Mouse (Mus musculus) forebrain, embryonic 10.5 days (tissue): ENCODE data around the gene Ccdc157. TPM values are rescaled to one million over a fixed set of nuclear protein-coding genes. Genes with fewer than 3 reads are reported as not detected.
A peak's percentile ranks its signal among the peaks of the same experiment; 100 is the strongest.

Source experiments
- microRNA-seq: library from miRNA; unstranded; fragments of <30 nt; microRNA quantifications from one replicate; pipeline ENCODE4, GENCODE M21; 2017
- polyA plus RNA-seq: library from polyadenylated mRNA; unstranded; fragments of >200 nt; fragmentation: Nextera tagmentation; extraction: Ambion mirVana; gene quantifications from 2 replicates; pipeline ENCODE4 v1.2.1, GENCODE M21; 2016

Ccdc157 gene
- polyA plus RNA-seq, 1 experiment from 2014 or later = 7.8 TPM

Small RNAs within 50 kb of the gene (microRNA-seq; reads per million reads assigned to microRNA genes)
- 5.4 reads per million, percentile 13 among the genes with 10 or more reads in this experiment for gene Mir3060

Other genes starting within 250 kb of the Ccdc157 start
- 4.8 and 5.1 TPM in 2 replicates for gene Slc35e4, start 245.6 kb downstream of the Ccdc157 start, polyA plus RNA-seq
- gene Tcn2, start 228.1 kb downstream of the Ccdc157 start, polyA plus RNA-seq = 19.4 and 21.1 TPM in 2 replicates
- gene Pes1, start 196.3 kb downstream of the Ccdc157 start, polyA plus RNA-seq = 116 and 118 TPM in 2 replicates
- gene 4930556J24Rik, start 183.5 kb downstream of the Ccdc157 start, polyA plus RNA-seq = 0.36 TPM in 2 replicates
- 0.16 and 0.17 TPM in 2 replicates for gene Gal3st1, start 176.7 kb downstream of the Ccdc157 start, polyA plus RNA-seq
- not detected in 2 replicates for gene Sec14l4, start 128.8 kb downstream of the Ccdc157 start, polyA plus RNA-seq
- not detected in 2 replicates for gene Sec14l3, start 95.5 kb downstream of the Ccdc157 start, polyA plus RNA-seq
- gene Mtfp1, start 64.8 kb downstream of the Ccdc157 start, polyA plus RNA-seq = 13.7 and 14.4 TPM in 2 replicates
- gene Sec14l2, start 36.9 kb downstream of the Ccdc157 start, polyA plus RNA-seq = 3.0 and 3.5 TPM in 2 replicates
- gene Rnf215, start 25.1 kb downstream of the Ccdc157 start, polyA plus RNA-seq = 19.1 and 19.7 TPM in 2 replicates
- gene Sf3a1, start 57 bp upstream of the Ccdc157 start, polyA plus RNA-seq = 103 and 104 TPM in 2 replicates
- gene Tbc1d10a, start 26.5 kb upstream of the Ccdc157 start, polyA plus RNA-seq = 24.4 and 25.4 TPM in 2 replicates
- gene Castor1, start 57.9 kb upstream of the Ccdc157 start, polyA plus RNA-seq = 1.9 and 2.6 TPM in 2 replicates
- gene Osm, start 76.1 kb upstream of the Ccdc157 start, polyA plus RNA-seq = 0.06 TPM in 1 of 2 replicates, not detected in the other
- 0.11 TPM in 1 of 2 replicates, not detected in the other for gene Lif, start 97.3 kb upstream of the Ccdc157 start, polyA plus RNA-seq